Mouse (Mus musculus) G1E-ER4 (cell line): ENCODE measurements around the gene Trpc4. TPM values are rescaled to one million over a fixed set of nuclear protein-coding genes. Genes with fewer than 3 reads are reported as not detected.

Experiments used
- GATA1 ChIP-seq: IDR thresholded peaks from one replicate; pipeline ENCODE4 v1.8.0; 2012; ENCODE audit warnings: low read length, inconsistent platforms
- polyA plus RNA-seq: library from polyadenylated mRNA; stranded (reverse); fragments of >175 nt; gene quantifications from 2 replicates; pipeline ENCODE4 v1.2.3, GENCODE M21; 2012

Trpc4 gene
- polyA plus RNA-seq, 1 experiment = not detected

- TF ChIP-seq GATA1 = no peak
Measured at GRCm38 (mm10) chr3:54361656-54362055, 205.8 kb downstream of the Trpc4 start.

Other genes with a start within 250 kb of the Trpc4 start
- gene Postn, start 205.1 kb downstream of the Trpc4 start, polyA plus RNA-seq = not detected in 2 replicates